Mouse (Mus musculus): Measurements from ENCODE around the gene Lsm11. TPM values are rescaled to one million over a fixed set of nuclear protein-coding genes. Genes with fewer than 3 reads are reported as not detected.

Lsm11 gene
- total RNA-seq (2022): 10 to 100 TPM; 13.0 to 15.5 (median 13.8) TPM

DNA sequence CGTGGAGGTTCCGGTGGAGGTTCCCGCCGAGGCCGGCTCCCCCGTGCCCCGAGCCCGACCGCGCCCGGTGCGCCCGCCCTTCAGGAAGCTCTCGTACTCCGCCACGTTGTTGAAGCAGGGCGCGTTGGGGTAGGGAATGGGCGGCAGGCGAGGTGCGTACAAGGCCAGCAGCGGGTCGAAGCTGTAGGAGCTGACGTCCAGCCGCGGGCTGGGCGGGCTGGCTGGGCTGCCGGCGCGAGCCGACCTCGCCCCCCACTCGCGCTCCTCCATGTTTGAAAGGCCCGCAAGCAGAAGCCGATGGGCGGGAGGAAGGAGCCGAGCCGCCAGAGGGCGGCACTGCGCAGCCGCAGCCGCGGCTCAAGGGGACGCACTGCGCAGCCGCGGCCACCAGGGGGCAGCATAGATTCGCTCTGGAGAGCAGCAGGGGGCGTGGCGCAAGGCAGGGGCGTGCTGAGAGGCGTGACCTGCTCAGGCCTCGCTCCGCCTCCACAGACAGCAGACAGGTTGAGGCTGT, at the start of gene Lsm11:
TSS of gene Lsm11 (minus strand) at position 293 of the 514 bp plus-strand sequence.
- peak; percentile 90 to 96 for DNase-seq (ENCODE audit: low spot score in 2 of 2)

DNA sequence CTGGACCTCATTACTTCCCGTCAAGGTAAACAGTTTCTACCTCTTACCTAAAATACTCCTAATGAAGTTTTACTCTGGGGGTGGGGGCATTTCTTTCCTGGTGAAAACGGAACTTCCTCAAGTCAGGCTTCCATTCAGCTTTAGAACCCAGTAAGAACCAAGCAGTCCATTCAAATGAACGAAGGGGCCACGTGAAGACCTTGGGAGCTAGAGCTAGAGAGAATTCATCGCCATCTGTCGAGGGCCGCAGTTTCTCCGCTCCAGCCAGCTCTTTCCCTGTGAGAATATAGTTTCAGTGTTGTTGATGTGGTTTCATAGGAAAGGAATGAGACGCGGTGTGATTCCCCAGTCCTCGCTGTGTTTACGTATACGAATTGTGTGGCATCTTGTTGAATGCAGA, 47.4 kb upstream of the Lsm11 start:
- DNase-seq (ENCODE audit: low spot score in 2 of 2): no peak

DNA sequence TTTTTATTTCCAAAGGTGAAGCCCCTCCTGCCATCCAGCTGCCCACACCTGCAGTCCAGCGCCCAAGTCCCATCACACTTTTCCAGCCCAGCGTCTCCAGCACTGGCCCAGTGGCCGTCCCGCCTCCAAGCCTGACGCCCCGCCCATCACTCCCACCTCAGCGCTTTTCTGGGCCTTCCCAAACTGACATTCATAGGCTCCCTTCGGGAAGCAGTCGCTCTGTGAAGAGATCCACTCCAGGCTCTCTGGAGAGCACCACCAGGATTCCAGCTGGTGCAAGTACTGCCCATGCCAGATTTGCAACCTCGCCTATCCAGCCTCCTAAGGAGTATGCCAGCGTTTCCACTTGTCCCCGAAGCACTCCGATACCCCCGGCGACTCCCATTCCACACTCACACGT, 46.9 kb upstream of the Lsm11 start:
- no peak for DNase-seq (ENCODE audit: low spot score in 2 of 2)

DNA sequence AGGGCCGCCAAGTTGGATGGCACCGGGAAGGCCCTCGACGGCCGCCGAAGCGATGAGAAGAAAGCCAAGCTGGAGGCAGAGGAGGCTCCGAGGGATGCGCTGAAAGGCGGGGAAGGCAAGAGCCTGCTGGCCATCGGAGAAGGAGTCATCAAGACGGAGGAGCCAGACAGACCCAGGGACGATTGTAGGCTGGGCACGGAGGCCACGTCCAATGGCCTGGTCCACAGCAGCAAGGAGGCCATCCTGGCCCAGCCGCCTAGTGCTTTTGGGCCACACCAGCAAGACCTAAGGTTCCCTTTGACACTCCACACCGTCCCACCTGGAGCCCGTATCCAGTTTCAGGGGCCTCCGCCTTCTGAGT, 36.1 kb upstream of the Lsm11 start:
- DNase-seq (ENCODE audit: low spot score in 2 of 2): no peak

DNA sequence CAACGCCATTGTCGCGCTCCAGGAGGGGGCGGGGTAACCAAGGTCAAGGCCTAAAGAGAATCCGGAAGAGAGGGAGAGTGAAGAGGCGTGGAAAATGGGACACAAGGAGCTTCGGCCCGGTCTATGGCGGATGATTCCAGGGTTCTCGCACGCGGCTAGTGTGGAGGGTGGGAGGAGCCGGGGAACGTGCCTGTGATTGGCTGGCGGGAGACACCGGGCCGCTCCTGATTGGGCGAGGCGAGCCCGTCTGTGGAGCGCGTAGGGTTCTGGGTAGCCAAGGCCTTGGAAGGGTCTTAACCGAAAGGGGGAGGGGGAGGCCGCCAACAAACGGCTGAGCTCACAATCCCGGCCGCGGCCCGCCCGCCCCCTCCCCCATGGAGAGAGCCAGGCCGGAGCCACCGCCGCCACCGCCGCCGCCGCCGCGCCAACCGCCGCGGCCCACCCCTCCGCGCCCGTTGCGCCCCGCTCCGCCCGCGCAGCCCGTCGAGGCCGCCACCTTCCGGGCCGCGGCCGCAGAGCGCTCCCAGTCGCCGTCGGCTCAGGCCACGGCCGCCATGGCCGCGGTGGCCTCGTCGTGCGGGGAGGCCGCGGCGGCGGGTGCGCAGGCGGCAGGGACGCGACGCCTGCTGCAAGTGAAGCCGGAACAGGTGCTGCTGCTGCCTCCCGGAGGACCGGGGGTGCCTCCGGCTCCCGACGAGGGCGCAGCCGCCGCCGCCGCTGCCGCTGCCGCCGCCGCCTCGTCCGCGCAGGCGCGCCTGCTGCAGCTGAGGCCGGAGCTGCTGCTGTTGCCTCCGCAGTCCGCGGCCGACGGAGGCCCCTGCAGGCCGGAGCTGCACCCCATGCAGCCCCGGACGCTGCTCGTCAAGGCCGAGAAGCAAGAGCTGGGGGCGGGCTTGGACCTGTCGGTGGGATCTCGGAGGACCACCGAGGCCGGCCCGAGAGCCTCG, 35.5 kb upstream of the Lsm11 start, which contains the start of gene Sox30:
TSS of gene Sox30 (plus strand) at position 365 of the 947 bp plus-strand sequence.
- DNase-seq (ENCODE audit: low spot score in 2 of 2): no peak

DNA sequence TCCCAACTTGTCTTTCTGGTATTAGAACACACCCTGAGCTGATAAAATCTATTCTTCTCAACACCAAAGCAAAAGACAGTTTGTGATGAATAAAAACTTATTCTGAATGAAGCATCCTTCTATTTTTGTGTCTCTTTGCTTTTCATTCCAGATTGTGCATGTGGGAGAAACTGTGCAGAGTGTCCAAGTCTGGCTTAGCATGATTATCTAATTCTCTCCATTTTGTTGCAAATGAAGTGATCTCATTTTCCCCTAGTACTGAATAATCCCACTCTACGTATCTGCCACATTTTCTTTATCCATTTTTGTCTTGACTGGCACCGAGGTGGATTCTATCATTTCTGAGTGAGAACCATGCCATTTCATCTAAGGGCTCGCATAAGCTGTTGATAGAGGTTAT, 31.3 kb upstream of the Lsm11 start:
- no peak for DNase-seq (ENCODE audit: low spot score in 2 of 2)

DNA sequence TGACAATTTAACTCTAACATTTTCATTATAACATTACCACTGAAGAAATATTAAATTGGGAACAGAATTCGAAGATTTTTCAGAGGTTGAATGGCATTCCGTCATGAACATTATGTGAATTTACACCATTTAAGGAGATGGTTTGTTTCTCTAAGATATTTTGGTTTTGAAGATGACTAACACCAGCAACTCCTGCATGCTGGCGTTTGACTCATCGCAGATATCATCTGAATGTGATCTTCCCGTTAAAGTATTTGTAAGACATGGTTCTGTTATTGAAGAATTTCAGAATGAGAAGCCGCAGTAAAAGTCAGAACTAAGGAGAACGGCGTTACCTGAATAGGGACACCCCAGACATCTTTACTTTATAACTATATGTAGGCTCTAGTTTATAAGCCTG, 29.7 kb upstream of the Lsm11 start:
- no peak for DNase-seq (ENCODE audit: low spot score in 2 of 2)

DNA sequence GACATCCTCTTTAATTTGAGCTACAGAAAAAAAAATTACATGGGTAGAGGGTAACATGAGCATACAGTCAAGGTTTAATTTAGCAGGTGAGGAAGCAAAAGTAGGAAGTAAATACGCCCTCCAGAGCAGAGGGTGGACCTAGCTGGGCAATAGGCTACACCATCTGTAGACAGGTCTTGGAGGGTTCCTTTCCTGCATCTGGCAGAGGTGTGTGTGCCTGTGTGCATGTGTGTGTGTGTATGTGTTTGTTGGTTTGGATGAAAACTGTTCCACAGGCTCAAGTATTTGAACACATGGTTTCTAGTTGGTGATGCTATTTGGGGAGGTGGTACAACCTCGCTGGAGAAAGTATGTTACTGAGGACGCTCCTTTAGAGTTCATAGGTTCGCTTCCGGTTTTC, 28.9 kb upstream of the Lsm11 start:
- DNase-seq (ENCODE audit: low spot score in 2 of 2): no peak

DNA sequence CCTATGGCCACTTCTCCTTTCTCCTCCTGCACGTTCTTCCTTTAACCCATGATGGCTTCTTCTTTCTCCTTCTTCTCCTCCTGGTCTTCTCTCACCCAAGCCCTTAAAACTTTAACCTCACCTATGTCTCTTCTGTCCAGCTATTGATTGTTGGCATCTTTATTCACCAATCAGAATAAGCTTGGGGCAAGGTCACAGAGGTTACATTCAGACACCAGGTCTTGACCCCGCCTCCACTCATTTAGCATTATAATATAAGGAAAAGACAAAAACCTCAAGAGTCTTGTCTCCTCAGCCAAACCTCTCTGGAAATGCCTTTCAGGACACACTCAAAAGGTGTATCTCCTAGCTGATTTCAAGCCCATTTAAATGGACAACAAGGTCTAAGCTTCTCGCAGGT, 23.7 kb upstream of the Lsm11 start:
- DNase-seq (ENCODE audit: low spot score in 2 of 2): no peak

DNA sequence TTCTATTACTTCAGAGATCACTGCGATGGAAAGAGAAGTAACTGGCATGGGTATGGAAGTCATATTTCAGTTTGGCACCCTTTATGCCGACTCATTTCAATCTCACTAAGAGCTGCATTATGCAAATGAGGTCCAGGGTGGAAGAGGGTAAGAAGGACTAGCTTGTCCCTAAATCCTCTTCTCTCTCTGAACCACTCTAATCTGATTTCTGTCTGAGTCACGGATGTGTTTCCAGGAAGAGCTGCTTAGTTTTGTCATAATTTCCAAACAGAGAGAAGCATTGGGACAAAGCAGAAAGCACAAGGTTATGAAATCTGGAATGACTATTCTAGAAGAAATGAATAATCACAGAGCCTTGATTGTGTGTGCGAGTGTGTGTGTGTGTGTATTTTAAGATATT, 22.2 kb upstream of the Lsm11 start:
- no peak for DNase-seq (ENCODE audit: low spot score in 2 of 2)

DNA sequence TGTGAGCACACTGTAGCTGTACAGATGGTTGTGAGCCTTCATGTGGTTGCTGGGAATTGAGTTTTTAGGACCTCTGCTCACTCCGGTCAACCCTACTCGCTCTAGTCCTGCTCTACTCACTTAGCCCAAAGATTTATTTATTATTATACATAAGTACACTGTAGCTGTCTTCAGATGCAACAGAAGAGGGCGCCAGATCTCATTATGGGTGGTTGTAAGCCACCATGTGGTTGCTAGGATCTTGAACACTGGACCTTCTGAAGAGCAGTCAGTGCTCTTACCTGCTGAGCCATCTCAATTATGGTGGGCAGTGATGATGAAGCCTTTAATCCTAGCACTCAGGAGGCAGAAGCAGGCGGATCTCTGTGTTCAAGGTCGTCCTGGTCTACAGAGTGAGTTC, 15.3 kb upstream of the Lsm11 start:
- no peak for DNase-seq (ENCODE audit: low spot score in 2 of 2)

DNA sequence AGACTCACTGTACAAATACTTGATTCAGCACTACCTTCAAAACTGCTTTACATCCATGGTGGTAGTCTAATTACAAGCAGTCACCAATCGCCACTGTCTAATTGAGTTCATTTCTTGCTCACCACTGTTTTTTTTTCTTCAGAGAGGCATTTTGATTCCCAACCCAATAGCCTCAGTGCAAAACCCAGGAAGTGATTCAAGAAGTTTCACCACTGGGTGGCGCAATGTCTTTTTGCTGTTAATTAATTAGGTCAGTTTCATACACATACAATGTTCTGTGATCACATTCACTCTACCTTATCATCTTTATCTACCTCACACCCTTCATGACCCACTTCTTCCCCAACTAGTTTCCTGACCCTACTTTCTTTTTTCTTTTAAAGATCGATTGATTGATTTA, 14.9 kb upstream of the Lsm11 start:
- no peak for DNase-seq (ENCODE audit: low spot score in 2 of 2)

DNA sequence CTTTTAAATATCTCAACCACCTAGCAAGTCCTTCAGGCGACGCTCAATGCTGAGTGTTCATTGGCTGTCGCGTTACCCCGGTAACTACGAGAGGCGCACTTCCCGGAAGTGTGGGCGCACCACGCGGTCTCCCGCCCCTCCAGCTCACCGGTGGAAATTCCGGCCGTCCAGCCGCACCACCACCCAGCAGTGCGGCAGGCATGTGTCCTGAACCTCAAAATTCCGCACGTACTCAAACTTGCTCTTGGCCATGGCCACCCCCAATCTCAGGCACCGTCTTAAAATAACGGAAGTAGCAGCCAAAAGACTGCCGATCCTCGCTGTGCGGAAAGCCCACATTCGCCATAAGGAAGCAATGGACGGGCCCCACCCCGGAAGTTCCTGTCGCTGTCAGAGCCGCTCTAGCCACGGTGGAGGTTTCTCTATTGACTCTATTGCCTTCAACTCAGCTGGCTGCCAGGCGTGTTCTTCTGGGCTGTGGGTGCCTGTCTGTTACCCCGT, 10.4 kb upstream of the Lsm11 start, which contains the start of gene Thg1l:
TSS of gene Thg1l (minus strand) at position 368 of the 501 bp plus-strand sequence.
- DNase-seq (ENCODE audit: low spot score in 2 of 2): peak; percentile 88 to 92

DNA sequence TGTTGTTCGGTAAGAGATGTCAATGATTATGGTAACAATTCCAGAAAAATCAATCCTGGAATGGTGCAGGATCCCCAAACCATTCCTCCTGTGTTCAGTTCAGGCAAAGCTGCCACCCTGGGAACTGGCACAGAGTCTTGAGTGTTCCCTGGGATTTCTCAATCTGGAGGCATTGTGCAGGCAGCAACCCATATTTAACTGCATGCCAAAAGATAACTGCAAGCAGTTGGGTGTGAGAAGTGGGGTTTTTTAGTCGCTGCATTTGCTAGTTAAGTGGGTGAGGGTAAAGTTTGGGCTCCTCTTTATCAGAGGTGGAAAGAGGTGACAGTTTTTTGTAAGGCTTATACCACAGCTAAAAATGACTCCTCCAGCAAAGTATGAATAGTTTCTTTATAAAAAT, 2.8 kb upstream of the Lsm11 start:
- DNase-seq (ENCODE audit: low spot score in 2 of 2): peak in 1 of 2 experiments; percentile 57

DNA sequence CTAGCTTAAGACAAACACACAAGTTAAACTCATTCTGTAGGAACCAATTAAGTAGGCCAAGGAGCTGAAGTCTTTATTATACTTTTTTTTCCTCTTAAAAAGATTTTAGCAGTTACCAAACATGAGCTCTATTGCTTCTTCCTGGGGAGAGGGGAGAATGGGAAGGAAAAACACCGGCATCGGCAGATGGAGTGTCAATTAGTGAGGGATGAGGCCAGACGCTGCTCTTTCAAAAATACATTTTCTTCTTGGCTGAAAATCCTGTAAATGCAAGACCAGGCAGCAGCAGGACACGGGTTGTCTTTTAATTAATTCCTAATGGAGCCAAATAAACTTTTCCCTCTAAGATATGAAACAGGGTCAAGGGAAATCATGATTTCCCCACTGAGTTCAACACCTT, 2.1 kb upstream of the Lsm11 start:
- peak in 1 of 2 experiments; percentile 6 for DNase-seq (ENCODE audit: low spot score in 2 of 2)

DNA sequence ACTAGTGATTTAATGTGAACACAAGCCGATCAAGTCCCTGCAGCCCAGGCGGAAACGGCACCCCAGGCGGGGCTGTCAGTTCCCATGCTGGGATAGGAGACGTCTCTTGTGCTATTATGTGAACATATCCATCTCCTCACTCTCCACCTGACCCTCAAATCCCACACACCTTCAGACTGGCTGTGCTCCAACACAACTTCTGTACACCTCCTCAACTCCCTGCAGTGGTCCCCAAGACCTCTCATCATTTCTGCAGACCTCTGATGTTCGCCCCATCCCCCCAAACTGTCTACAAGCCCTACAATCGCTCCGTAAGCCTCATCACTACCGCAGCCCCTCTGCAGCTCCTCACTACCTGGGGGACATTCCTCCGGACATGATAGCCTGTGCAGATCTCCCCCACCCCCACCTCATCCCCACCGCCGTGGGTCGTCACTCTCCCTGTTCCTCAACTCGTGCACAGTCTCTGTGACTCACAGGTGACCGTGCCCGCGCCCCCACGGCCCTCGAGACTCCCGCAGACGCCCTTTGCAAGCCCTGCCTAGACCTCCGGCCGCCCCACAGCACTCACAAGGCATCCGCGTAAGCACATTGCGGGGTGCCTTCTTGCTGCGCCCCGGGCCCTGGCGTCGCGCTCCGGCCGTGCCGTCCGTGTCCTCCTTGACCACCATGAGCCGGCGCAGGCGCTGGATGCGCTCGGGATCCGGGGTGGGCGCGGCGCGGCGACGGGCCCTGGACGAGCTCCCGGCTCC, 668 bp downstream of the Lsm11 start:
- DNase-seq (ENCODE audit: low spot score in 2 of 2): no peak

DNA sequence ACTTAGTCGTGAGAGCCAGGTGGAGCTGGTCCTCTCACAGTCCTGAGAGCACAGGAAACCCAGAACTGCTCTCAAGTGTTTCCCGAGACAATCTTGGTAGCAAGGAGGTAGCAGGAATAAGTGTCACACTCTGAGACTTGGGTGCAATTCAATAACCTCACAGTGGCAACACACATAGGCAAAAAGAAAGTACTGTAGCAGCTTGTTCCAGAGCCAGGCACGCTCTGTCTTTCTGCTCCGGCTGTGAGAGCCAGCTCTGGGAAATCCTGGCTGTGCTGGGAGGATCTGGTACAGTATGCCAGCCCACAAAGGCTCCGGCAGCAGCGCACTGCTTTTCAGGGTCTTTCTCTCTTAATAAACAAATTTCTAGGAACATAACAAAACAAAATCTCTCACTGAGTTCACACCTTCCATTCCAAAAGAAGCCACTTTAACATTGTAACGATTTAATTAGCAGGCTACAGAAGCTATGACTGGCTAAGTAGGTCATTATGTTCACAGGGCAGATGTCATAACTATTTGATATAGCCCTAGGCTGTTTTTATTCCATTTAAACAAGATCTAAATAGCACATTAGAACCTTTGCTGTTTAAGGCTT, 1.5 kb downstream of the Lsm11 start:
- DNase-seq (ENCODE audit: low spot score in 2 of 2): peak in 1 of 2 experiments; percentile 38

DNA sequence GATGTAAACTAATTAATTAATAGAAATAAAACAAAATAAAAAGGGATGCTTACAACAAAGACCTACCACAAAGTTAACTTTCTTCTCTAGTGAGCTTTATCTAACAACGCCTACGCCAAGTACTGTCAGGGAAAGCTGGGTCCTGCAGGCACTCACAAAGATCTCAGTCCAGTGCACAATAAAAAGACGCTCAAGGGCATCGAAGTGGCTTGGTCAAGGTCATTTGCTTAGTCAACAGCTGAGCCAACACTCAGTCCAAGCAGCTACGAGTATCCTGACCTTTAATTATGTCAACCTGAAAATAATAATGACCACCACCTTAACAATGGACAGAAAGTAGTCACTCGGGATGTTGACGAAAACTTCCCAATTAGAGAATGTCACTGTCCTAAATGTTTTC, 2.5 kb downstream of the Lsm11 start:
- no peak for DNase-seq (ENCODE audit: low spot score in 2 of 2)

DNA sequence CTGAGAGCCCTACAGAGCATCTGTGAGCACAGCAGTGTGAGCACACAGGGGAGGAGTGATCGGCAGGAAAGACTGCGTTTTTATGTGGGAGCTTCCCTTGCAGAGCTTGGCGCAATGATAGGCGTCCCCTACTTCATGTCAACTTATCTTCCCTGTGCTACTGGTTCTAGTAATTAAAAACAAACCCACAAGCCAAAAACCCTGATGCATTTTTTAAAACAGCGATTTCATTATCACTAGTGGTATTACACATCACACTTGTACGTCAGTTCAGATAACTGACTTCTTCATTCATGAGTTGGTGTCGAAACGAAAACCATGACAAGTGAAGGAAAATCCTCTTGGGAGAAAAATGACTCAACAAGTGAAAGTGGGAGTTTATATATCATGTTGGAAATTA, 5.8 kb downstream of the Lsm11 start:
- no peak for DNase-seq (ENCODE audit: low spot score in 2 of 2)

DNA sequence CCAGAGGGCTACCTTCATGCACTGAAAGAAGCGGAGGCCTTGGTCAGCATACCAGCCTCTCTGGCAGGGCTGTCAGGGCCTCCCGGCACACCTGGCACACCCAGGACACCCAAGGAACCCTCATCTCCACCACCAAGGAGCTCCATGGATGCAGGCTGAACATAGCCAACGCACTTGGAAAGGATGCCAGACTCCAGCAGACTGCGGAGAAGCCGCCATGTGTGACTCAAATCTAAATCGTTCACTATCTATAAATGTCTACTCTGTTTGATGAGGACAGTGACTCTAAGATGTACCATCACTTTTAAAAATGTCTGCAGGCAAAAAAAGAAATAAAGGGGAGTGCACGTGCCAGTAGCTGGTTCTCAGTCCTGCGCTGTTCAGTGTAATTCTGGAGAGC, 7.3 kb downstream of the Lsm11 start:
- DNase-seq (ENCODE audit: low spot score in 2 of 2): no peak

DNA sequence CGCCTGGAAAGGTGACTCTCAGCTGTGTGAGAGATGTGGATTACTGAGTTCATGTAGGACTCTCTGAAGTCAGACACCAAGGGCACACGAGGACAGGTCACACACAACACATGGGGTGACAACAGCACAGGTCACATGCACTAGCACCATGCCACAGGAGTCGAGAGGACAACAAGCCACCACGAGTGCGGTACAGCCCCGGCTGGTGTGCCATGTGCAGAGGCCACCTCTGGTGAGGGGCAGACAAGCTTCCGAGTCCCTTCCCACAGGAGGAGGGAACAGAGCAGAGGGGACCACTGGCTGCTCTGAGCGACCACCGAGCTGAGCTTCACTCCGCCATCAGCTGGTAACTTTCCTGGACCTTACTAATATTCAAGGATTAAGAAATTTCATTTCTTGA, 12.0 kb downstream of the Lsm11 start:
- no peak for DNase-seq (ENCODE audit: low spot score in 2 of 2)

DNA sequence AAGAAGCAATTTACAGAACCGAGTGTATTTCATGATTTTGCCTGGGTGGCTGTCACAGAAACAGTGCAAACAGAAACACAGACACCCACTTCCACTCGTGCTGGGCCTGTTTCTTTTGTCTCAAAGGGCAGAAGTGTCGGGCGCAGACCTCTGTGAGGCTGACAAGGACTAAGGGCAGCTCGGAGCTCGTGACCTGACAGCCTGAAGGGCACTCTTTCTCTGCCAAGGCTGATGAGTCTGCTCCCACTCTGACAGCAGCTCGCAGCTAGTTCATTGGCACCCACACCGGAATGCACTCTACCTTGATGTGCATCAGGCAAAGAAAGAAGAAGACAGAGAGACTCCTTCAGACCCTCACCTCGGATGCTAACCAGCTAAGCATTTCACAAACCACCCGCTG, 15.2 kb downstream of the Lsm11 start:
- no peak for DNase-seq (ENCODE audit: low spot score in 2 of 2)

Data from left cerebral cortex, adult 8-10 months (tissue).